Mouse (Mus musculus): ENCODE data around the gene Cacna1g.

Cacna1g gene

GRCm38 (mm10) chr11:94473707-94474543 lies at the start of gene Cacna1g:
TSS of gene Cacna1g (minus strand) at chr11:94474198.
- peak; percentile 88 to 89 for DNase-seq (ENCODE audit: low spot score in 2 of 2)

DNA sequence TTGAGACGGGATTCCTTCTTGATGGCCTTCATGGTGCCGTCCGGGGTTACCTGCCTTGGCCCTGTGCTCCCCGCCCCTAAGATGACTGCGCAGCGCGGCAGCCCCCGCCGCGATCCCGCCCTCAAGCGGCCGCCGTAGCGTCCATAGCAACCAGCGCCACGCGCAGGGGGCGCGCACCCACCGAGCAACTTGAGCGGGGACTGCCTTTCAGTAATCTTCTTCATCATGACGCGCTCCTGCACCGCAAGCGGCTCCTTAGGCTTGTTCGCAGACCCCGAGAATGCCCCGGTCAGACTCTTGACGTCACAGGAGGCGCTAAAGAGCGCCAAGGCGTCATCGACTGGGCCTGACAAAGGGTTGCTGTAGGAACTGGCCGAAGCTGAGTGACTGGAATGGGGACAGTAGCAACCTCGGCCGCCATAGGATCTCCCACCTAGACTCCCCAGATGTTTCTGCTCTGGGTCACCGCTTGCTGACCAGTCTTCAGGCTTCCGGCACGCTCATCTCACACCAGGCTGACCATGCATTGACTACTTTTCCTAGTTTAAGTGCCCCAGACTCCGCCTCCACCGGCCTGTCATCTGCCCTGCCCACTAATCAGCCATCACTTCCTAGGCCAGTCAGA lies 47.3 kb upstream of the Cacna1g start, which contains the start of gene Mycbpap:
Gene Mycbpap, minus strand, starts transcription at position 524 of the 625 bp plus-strand sequence.
- DNase-seq (ENCODE audit: low spot score in 2 of 2): peak; percentile 73 to 74

- DNase-seq (ENCODE audit: low spot score in 2 of 2): no peak
Observed at GRCm38 (mm10) chr11:94513452-94513851, 39.5 kb upstream of the Cacna1g start.

DNA sequence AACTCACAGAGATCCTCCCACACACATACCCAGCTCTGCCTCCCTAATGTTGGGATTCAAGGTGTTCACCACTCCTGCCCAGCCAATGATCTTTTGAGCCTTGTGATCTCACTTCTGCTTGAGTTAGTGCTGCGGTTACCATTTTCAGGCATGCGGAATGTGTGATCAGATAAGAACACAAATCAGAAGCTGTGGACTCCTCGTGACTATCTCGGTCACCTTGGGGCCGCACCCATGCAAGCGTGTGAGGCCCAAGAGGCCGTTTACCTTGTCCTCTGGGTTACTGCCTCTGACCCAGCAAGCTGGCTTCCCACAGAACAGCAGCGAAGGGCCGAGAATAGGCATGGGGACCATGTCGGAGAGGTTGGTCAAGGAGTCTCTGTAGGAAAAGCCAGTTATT lies 35.0 kb upstream of the Cacna1g start:
- DNase-seq (ENCODE audit: low spot score in 2 of 2): no peak

DNA sequence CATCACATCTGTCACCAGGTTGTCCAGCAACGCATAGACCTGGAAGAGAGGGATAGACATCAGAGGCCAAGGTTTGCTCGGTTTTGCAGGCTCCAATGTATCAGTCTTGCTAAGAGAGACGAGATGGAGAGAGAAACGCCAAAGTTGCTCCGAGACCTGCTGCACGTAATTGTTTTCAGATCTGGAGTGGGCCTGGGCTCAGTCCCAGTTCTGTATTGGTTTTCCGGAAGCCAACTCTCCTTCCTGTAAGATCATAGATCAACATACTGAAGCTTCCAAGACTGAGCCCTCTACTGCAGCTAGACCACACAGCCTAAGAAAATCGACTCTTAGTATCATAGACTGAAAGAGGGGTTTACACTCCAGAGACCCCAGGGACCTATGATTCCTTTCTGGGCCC lies 27.5 kb upstream of the Cacna1g start:
- no peak for DNase-seq (ENCODE audit: low spot score in 2 of 2)

DNA sequence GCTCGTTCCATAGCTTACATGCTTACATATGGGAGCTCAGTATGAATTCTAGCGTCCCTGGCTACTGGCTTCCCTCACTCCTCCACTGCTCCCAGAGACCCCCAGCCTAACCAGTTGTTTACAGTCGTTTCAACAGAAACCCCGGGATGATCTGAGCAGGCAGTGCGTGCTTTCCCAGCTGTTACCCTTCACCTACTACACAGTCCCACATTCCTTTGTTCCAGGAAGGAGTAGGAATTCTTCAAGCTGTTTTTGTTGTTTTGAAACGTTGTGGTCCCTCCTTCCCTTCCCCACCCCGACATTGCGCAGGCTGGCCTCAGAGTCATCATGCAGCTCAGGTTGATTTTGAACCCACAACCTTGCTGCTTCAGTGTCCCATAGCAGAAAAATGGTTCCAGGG lies 26.4 kb upstream of the Cacna1g start:
- DNase-seq (ENCODE audit: low spot score in 2 of 2): no peak

DNA sequence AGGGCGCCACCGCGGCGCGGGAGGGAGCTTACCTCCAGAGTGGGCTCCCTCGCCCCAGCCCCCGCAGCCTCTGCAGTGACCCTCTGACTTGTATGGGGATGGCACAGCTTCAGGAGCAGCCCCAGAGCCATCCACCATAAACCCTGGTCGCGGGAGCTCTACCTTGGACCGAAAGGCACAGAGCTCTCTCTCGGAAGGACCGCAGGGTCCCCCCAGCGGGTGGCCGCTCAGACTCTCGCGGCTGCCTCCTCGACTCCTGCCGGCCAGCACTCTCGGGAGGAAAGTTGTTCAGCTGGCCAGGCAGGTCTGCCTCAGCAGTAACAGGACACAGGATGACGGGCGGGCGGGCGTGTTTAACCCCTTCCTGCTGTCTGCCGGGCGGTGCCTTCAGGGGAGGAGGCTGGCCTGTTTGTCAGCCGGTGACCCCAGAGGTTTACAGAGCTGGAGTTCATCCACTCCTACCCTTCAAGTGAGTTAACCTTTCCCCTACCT lies 25.7 kb upstream of the Cacna1g start, which contains the start of gene Epn3:
Gene Epn3, minus strand, starts transcription at position 314 of the 492 bp plus-strand sequence.
- DNase-seq (ENCODE audit: low spot score in 2 of 2): no peak

GRCm38 (mm10) chr11:94499035-94499434 lies 25.0 kb upstream of the Cacna1g start:
- peak in 1 of 2 experiments; percentile 29 for DNase-seq (ENCODE audit: low spot score in 2 of 2)

DNA sequence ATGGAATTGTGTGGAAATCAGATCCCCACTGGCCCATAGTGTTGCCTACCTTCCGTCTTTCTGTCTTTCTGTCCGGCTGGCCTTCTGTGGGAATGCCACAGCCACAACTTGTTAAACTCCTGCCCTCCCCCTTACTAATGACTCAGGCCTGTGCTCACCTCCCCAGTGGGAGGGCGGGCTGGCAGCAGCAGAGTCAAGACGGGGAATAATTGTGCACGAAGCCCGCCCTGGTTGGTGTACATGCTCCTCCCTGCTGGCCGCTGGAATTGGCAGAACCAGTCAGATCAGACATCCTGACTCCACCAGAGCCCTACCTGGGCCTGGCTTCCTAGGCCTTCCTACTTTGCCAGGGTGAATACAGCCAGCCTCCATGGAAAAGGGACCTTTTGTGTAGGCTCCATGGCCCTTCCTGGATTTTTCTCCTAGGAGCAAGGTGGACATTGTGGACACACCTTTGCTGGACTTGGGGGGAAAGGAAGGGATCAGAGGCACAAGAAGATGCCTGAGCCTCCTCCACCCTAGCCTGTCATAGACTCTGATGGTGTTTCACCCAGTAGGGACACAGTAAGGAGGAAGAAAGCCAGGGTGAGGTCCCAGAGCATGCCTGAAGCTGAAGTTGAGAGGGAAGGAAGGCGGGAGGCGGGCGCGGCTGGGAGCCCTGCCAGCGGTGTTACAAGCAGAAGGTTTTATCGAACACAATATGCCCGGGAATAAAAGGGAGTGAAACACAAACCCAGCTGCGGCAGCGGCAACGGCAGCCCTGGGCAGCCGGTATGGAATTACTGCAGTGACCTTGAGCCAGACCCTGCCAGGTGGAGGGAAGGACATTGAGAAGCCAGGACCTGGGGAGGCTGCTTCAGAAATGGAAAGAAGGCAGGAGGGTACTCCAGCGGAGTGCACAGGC lies 24.3 kb upstream of the Cacna1g start:
- DNase-seq (ENCODE audit: low spot score in 2 of 2): peak; percentile 51 to 65

DNA sequence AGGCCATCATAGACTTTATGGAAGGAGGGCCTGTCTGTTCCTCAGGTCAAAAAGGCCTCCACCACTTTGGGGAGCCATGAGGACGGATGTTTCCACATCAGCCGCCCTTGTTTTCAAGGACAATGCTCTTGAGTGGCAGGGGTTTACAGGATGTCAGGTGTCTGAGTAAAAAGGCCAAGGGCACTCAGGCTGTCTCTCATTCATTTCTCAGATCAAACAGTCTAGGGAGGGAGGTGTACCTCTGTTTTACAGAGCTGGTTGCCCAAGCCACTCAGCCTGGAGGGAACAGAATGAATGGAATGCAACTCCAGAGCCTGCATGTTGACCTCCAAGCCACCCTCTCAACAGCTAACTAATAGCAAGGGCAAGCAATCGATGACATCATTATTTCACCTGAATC lies 21.4 kb upstream of the Cacna1g start:
- DNase-seq (ENCODE audit: low spot score in 2 of 2): no peak

DNA sequence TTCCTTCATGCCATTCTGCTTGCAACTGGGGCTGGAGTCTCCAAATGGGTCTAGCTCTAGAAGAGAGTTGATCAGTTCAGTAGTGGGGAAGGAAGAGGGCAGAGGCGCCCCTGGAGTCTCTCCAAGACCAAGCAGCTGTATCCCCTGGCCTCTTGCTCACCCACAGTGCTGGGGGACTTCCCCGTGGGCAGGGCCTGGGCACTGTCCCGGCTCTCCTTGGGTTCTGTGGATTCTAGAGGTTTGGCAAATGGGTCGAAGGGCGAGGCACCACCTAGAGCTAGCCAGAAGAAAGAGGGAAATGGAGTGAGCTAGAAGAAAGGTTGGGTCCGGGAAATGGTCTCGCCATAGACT lies 17.7 kb upstream of the Cacna1g start:
- DNase-seq (ENCODE audit: low spot score in 2 of 2): no peak

DNA sequence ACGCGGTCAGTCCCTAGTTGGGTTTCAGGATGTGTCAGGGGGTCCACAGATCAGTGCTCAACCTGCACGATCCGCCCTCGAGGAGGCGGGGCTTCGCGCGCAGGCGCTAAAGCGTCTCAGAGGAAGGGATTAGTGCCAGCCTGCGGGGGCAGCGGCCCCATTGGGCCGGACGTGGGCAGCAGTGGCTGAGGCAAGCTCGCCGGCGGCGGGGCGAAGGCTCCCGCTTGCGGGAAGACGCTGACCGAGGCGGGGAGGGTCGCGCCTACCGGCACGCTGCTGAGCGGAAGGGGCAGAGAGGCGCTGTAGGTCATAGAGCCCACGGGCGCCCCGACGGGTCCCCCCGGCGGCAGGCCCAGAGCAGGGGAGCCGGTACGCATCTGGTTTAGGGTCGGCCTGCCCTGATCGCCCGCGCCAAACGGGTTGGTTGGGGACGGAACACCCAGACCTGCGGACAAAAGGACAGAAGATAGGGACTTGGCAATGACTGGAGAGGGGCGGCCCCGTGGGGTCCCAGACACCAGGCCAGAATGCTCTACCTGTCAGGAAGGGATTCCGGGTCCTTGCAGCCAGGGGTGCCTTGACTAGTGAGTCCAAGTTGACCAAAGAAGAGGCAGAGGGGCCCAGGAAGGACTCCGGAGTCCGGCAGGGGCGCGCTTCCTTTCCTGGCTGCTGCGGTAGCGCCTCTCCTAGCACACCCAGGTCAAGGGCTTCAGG lies 17.2 kb upstream of the Cacna1g start:
- peak in 1 of 2 experiments; percentile 63 for DNase-seq (ENCODE audit: low spot score in 2 of 2)

- DNase-seq (ENCODE audit: low spot score in 2 of 2): no peak
Observed at GRCm38 (mm10) chr11:94489745-94490144, 15.7 kb upstream of the Cacna1g start.

- no peak for DNase-seq (ENCODE audit: low spot score in 2 of 2)
Observed at GRCm38 (mm10) chr11:94488767-94489533, 15.0 kb upstream of the Cacna1g start.

DNA sequence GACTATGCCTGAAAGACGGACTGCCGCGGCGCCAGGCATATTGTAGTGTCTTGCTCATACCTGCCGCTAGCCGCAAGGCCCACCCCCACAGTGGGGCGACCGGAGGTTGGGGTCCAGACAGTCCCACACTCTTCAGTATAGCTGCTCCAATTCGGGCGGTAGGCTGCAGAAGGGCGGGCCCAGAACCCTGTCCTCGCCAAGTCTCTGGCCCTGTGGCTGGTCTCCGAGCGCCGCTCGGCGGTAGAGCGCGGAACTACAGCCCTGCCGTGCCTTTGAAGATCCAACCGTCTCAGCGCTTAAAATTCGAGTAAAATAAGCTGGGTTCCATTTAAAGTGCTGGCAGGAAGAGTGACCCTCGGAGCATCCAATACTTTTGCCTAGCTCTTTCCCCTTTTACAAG lies 12.0 kb upstream of the Cacna1g start, which contains the start of gene Spata20:
Gene Spata20, minus strand, starts transcription at position 179 of the 400 bp plus-strand sequence.
- peak; percentile 91 to 94 for DNase-seq (ENCODE audit: low spot score in 2 of 2)

GRCm38 (mm10) chr11:94485223-94485622 lies 11.2 kb upstream of the Cacna1g start:
- no peak for DNase-seq (ENCODE audit: low spot score in 2 of 2)

DNA sequence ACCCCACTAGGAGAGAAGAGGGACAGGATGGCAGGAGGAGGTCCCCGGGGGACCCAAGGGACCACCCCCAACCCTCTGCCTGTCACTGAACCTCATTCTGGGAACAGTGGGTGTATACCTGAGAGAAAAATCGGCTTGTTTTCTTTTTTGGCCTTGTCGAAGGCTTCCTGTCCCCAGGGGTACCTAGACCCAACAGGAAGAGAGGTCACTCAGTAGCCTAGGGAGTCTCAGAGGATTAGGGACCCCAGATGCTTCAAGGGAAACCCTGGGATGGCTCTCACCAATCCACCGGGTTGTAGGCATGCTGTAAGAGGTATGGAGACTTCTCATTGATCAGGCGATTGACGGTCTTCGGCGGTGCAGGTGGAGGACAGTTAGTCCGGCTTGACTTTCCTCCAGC lies 10.6 kb upstream of the Cacna1g start:
- DNase-seq (ENCODE audit: low spot score in 2 of 2): no peak

DNA sequence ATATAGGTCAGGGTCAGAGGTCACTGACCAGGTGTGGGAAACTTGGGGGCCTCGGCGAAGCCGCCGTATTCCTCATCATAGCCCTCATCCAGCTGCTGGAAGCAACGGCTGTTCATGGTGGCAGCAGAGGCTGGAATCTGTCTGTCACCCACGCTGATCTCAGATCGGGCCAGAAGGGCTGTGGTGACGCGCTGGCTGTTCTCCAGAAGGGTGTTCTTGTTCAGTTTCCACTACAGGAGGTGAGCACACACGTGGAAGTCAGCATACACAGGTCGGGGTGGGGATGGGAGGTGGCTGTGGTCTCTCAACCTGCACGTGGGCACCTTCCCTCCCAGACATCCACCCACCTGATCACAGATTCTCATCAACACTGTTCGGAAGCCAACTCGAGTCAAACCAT lies 9.9 kb upstream of the Cacna1g start:
- no peak for DNase-seq (ENCODE audit: low spot score in 2 of 2)

GRCm38 (mm10) chr11:94483436-94483835 lies 9.4 kb upstream of the Cacna1g start:
- no peak for DNase-seq (ENCODE audit: low spot score in 2 of 2)

GRCm38 (mm10) chr11:94482738-94483137 lies 8.7 kb upstream of the Cacna1g start:
- DNase-seq (ENCODE audit: low spot score in 2 of 2): no peak
